Mouse (Mus musculus) spleen, adult 10 weeks (tissue): ENCODE data around the gene Dmbx1. TPM values are rescaled to one million over a fixed set of nuclear protein-coding genes. Genes with fewer than 3 reads are reported as not detected.

Experiments used
- polyA plus RNA-seq: library from polyadenylated mRNA; stranded (reverse); fragments of 350-450 nt; fragmentation: Illumina TruSeq; extraction: RNeasy Lipid Tissue Mini Kit (QIAGEN cat#74804); gene quantifications from one replicate; pipeline ENCODE4 v1.2.3, GENCODE M21; 2015; ENCODE audit warnings: low replicate concordance; ENCODE audit not compliant: insufficient read depth

The Dmbx1 gene
- polyA plus RNA-seq: not detected

DNA sequence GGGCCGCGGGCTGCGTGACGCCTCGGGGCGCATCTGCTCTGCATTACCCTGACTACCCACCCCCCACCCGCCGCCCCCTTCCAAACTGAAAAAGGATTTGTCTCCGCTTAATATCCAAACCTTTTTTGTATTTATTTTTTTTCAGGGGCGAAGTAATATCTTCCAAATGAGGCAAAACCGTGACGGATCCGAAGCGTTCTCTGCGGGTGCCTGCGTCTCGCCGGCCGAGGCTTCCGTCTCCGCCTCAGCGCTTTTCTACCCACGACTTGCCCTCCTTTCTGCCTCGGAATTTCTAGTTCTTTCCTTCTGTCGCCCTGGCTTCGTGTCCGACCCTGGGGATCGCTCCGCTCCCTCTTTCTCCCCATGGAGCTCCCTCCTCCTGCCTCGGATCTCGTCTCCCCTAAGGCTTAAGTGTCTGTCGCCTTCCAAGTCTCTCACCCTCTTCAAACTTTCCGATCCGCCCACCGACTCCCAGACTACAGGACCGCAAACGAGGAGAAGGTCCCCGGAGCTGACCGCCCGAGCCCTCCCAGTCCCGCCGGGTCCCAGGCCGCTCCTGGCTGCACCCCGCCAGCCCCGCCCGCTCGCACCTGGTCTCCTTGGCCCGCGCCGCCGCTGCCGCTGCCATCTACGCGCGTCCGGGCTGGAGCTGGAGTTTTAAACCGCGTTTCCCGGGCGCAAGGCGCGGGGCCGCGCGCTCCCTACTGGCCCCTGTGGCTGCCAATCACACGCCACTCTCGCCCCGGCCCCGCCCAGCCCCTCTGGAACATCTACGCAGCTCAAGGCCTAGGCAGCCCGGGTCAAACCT is at the start of gene Dmbx1:
Dmbx1 (minus strand) TSS at position 632 of the 808 bp plus-strand sequence.

DNA sequence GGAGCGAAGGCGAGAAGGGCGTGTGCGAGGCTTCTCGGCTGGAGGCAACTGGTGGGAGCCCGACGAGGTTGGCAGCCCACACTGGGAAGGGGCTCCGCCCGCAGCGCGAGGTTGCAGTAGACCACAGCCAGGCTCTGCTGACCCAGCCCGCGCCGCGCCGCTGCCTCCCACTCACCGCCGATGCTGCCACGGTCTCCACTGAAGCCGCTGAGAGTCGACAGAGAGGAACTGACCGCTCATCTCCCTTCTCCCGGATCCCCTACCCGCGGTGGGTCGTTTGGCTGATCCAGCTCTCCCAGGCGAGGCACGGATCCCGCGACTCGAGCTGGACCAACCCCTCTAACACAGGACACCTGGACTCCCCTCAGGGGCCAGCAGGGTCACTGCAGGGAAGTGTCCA is 49.2 kb downstream of the Dmbx1 start, which contains the start of gene 6430628N08Rik:
6430628N08Rik (plus strand) TSS at position 113 of the 400 bp plus-strand sequence.

DNA sequence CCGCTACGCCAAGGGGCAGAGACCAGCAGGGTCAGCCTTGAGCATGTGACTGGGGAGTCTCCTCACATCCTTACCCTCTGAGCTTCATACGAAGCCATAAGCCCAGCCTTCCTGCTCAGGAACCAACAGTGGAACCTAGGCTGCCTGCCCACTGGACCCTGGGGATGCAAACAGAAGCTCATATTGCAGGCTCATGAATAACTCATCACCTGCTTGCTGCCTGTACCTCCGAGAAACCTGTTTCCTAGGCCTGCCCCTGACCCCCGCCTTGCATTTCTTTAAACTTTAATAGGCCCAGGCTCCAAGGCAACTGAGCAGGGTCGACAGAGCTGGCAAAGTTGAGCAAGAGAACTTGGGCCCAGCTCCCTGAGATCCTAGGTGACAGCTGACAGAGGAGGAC is 55.7 kb downstream of the Dmbx1 start, which contains the start of gene Kncn:
Kncn (plus strand) TSS at position 379 of the 400 bp plus-strand sequence.

Other genes starting within 250 kb of the Dmbx1 start
- 31.1 TPM for gene Efcab14, start 202.2 kb downstream of the Dmbx1 start, polyA plus RNA-seq
- gene Tex38, start 158.9 kb downstream of the Dmbx1 start, polyA plus RNA-seq: 1.1 TPM
- gene Atpaf1, start 155.1 kb downstream of the Dmbx1 start, polyA plus RNA-seq: 38.0 TPM
- gene Mob3c, start 111.8 kb downstream of the Dmbx1 start, polyA plus RNA-seq: 31.9 TPM
- 85.0 TPM for gene Mknk1, start 100.7 kb downstream of the Dmbx1 start, polyA plus RNA-seq
- not detected for gene Kncn, start 55.5 kb downstream of the Dmbx1 start, polyA plus RNA-seq
- not detected for gene 6430628N08Rik, start 49.3 kb downstream of the Dmbx1 start, polyA plus RNA-seq
- gene Faah, start 78.0 kb upstream of the Dmbx1 start, polyA plus RNA-seq: 23.8 TPM
- 21.4 TPM for gene Nsun4, start 114.0 kb upstream of the Dmbx1 start, polyA plus RNA-seq
- 789 TPM for gene Uqcrh, start 135.1 kb upstream of the Dmbx1 start, polyA plus RNA-seq
- gene Lrrc41, start 135.3 kb upstream of the Dmbx1 start, polyA plus RNA-seq: 11.7 TPM
- gene Rad54l, start 183.8 kb upstream of the Dmbx1 start, polyA plus RNA-seq: 7.1 TPM
- gene Pomgnt1, start 183.9 kb upstream of the Dmbx1 start, polyA plus RNA-seq: 34.9 TPM
- 3.5 TPM for gene Lurap1, start 211.4 kb upstream of the Dmbx1 start, polyA plus RNA-seq
- gene Tspan1, start 227.7 kb upstream of the Dmbx1 start, polyA plus RNA-seq: not detected
- not detected for gene 1700042G07Rik, start 233.4 kb upstream of the Dmbx1 start, polyA plus RNA-seq
- gene Gm49337, start 233.5 kb upstream of the Dmbx1 start, polyA plus RNA-seq: not detected